Mouse (Mus musculus): ENCODE measurements around the gene Gm21987. TPM values are rescaled to one million over a fixed set of nuclear protein-coding genes. Genes with fewer than 3 reads are reported as not detected.

The Gm21987 gene
- total and polyA plus RNA-seq, 3 experiments: not detected

GRCm38 (mm10) chr16:38390322-38390721 lies 43.5 kb downstream of the Gm21987 start:
- H3K27ac ChIP-seq (ENCODE audit: control insufficient read depth, low read depth, low read length): no peak overlapping the region
- peaks cover 0 to 31% of the 10 kb centered on the region in 2 experiments; a peak in 2 of 4 replicates for H3K36me3 ChIP-seq (ENCODE audit: control insufficient read depth in 1 of 2, insufficient read depth in 2 of 2, low read length in 2 of 2)
- no peaks in the 10 kb centered on the region for H3K79me2 ChIP-seq (ENCODE audit: control insufficient read depth, insufficient read depth, low read length, poor library complexity)
- H3K4me3 ChIP-seq (ENCODE audit: control insufficient read depth in 1 of 2, insufficient read depth in 1 of 2, low read depth in 2 of 2, low read length in 2 of 2): no peak overlapping the region
- no peaks in the 10 kb centered on the region for H3K27me3 ChIP-seq (ENCODE audit: control insufficient read depth in 1 of 2, insufficient read depth in 2 of 2, low read length in 2 of 2)
- DNase-seq (ENCODE audit: low read depth, low spot score): no peak
- peaks cover 26 to 32% of the 10 kb centered on the region in 2 experiments for H3K4me1 ChIP-seq (ENCODE audit: control insufficient read depth in 1 of 2, insufficient read depth in 2 of 2, low read length in 2 of 2)
- no peak overlapping the region for H3K9ac ChIP-seq (ENCODE audit: control insufficient read depth, low read depth, low read length, poor library complexity, severe bottlenecking)
- no peaks in the 10 kb centered on the region for H3K9me3 ChIP-seq (replicated peaks; ENCODE audit: insufficient read depth, low read length)
- no peak for TF ChIP-seq POLR2A (IDR thresholded peaks at IDR 0.05; ENCODE audit: control insufficient read depth in 1 of 2, insufficient read depth in 1 of 2, low read depth in 1 of 2, low read length in 2 of 2, poor library complexity in 1 of 2)
- TF ChIP-seq ZC3H11A (IDR thresholded peaks at IDR 0.05; ENCODE audit: low read depth, low read length): no peak
- no peak for TF ChIP-seq USF1 (IDR thresholded peaks at IDR 0.05; ENCODE audit: low read depth, low read length)

GRCm38 (mm10) chr16:38392126-38392894 lies 45.5 kb downstream of the Gm21987 start:
- Histone ChIP-seq H3K4me3 (ENCODE audit: control insufficient read depth in 1 of 2, insufficient read depth in 1 of 2, low read depth in 2 of 2, low read length in 2 of 2) (no peak overlapping the region), H3K9ac (ENCODE audit: control insufficient read depth, low read depth, low read length, poor library complexity, severe bottlenecking) (no peak overlapping the region), H3K79me2 (ENCODE audit: control insufficient read depth, insufficient read depth, low read length, poor library complexity) (no peaks in the 10 kb centered on the region), H3K4me1 (ENCODE audit: control insufficient read depth in 1 of 2, insufficient read depth in 2 of 2, low read length in 2 of 2) (peaks cover 7 to 25% of the 10 kb centered on the region in 2 experiments), H3K9me3 (replicated peaks; ENCODE audit: insufficient read depth, low read length) (no peaks in the 10 kb centered on the region), H3K27me3 (ENCODE audit: control insufficient read depth in 1 of 2, insufficient read depth in 2 of 2, low read length in 2 of 2) (no peaks in the 10 kb centered on the region), H3K36me3 (ENCODE audit: control insufficient read depth in 1 of 2, insufficient read depth in 2 of 2, low read length in 2 of 2) (peaks cover 0 to 22% of the 10 kb centered on the region in 2 experiments; a peak in 2 of 4 replicates), H3K27ac (ENCODE audit: control insufficient read depth, low read depth, low read length) (no peak overlapping the region)
- DNase-seq (ENCODE audit: low read depth, low spot score): no peak
- no peak for TF ChIP-seq GATA1 (IDR thresholded peaks at IDR 0.05; ENCODE audit: low read depth, low read length)
- no peak for TF ChIP-seq KAT2A (conservative IDR thresholded peaks at IDR 0.05; ENCODE audit: low read depth, low read length)
- no peak for TF ChIP-seq MEF2A (IDR thresholded peaks at IDR 0.05; ENCODE audit: extremely low read depth, insufficient replicate concordance, low read depth, low read length, poor library complexity, severe bottlenecking)
- no peak for TF ChIP-seq ZMIZ1 (IDR thresholded peaks at IDR 0.05; ENCODE audit: low read depth, low read length)
- TF ChIP-seq USF1 (IDR thresholded peaks at IDR 0.05; ENCODE audit: low read depth, low read length): no peak
- TF ChIP-seq ZNF384 (IDR thresholded peaks at IDR 0.05; ENCODE audit: low read depth, low read length): no peak
- no peak for TF ChIP-seq MAFK (IDR thresholded peaks at IDR 0.05; ENCODE audit: borderline replicate concordance, low read depth, low read length)
- TF ChIP-seq TCF12 (IDR thresholded peaks at IDR 0.05; ENCODE audit: low read depth, low read length): no peak
- no peak for TF ChIP-seq USF2 (IDR thresholded peaks at IDR 0.05; ENCODE audit: borderline replicate concordance in 1 of 2, insufficient read depth in 1 of 2, low read depth in 1 of 2, low read length in 2 of 2)
- no peak for TF ChIP-seq NELFE (IDR thresholded peaks at IDR 0.05; ENCODE audit: low read depth, low read length)
- no peak for TF ChIP-seq MXI1 (IDR thresholded peaks at IDR 0.05; ENCODE audit: low read depth, low read length)
- no peak for TF ChIP-seq ZC3H11A (IDR thresholded peaks at IDR 0.05; ENCODE audit: low read depth, low read length)
- no peak for TF ChIP-seq POLR2AphosphoS2 (IDR thresholded peaks at IDR 0.05; ENCODE audit: low read length)
- no peak for TF ChIP-seq CTCF (IDR thresholded peaks at IDR 0.05 in 2 of 3, conservative IDR thresholded peaks at IDR 0.05 in 1 of 3; ENCODE audit: control insufficient read depth in 1 of 3, insufficient read depth in 1 of 3, low read depth in 2 of 3, low read length in 3 of 3, poor library complexity in 1 of 3, severe bottlenecking in 1 of 3)
- no peak for TF ChIP-seq UBTF (IDR thresholded peaks at IDR 0.05; ENCODE audit: borderline replicate concordance, insufficient read depth, low read depth, low read length)

All from MEL (cell line).